Mouse (Mus musculus): ENCODE data around the gene Defb42. TPM values are rescaled to one million over a fixed set of nuclear protein-coding genes. Genes with fewer than 3 reads are reported as not detected.
A peak's percentile ranks its signal among the peaks of the same experiment; 100 is the strongest.

Gene Defb42
- polyA plus RNA-seq, 1 experiment from 2014 or later = 0.28 TPM

- Histone ChIP-seq H3K9me3 (ENCODE audit: control insufficient read depth, low read length) (no peaks in the 10 kb centered on the region), H3K4me2 (ENCODE audit: low read length) (no peak overlapping the region), H3K27ac (ENCODE audit: low read length) (no peak overlapping the region), H3K27me3 (replicated peaks; ENCODE audit: control insufficient read depth, insufficient read depth, low read length) (no peaks in the 10 kb centered on the region), H3K36me3 (ENCODE audit: control insufficient read depth, insufficient read depth) (no peaks in the 10 kb centered on the region), H3K4me1 (replicated peaks; ENCODE audit: control insufficient read depth, insufficient read depth, low read length) (peaks cover 8% of the 10 kb centered on the region; the same call in 1 of the 2 replicates), H3K4me3 (replicated peaks; ENCODE audit: low read length) (no peak overlapping the region), H3K9ac (replicated peaks; ENCODE audit: low read depth, low read length) (no peak overlapping the region)
- 40% methylated on average over 5 of the region's 5 CpGs for WGBS
- ATAC-seq = no peak
These were observed 4.0 kb downstream of the Defb42 start for GRCm38 (mm10) chr14:63050769-63051168.

GRCm38 (mm10) chr14:63054729-63055128, 7.9 kb downstream of the Defb42 start:
- H3K9ac ChIP-seq (replicated peaks; ENCODE audit: low read depth, low read length) = no peak overlapping the region
- no peaks in the 10 kb centered on the region for H3K9me3 ChIP-seq (ENCODE audit: control insufficient read depth, low read length)
- WGBS = 18% methylated on average over 6 of the region's 6 CpGs
- no peak overlapping the region for H3K27ac ChIP-seq (ENCODE audit: low read length)
- H3K4me3 ChIP-seq (replicated peaks; ENCODE audit: low read length) = no peak overlapping the region
- H3K4me1 ChIP-seq (replicated peaks; ENCODE audit: control insufficient read depth, insufficient read depth, low read length) = peaks cover 8% of the 10 kb centered on the region; the same call in 1 of the 2 replicates
- no peaks in the 10 kb centered on the region for H3K36me3 ChIP-seq (ENCODE audit: control insufficient read depth, insufficient read depth)
- H3K27me3 ChIP-seq (replicated peaks; ENCODE audit: control insufficient read depth, insufficient read depth, low read length) = no peaks in the 10 kb centered on the region
- ATAC-seq = peak; percentile 87
- no peak overlapping the region for H3K4me2 ChIP-seq (ENCODE audit: low read length)

- no peak overlapping the region for H3K27ac ChIP-seq (ENCODE audit: low read length)
- 71% methylated on average over 10 of the region's 10 CpGs for WGBS
- no peaks in the 10 kb centered on the region for H3K4me1 ChIP-seq (replicated peaks; ENCODE audit: control insufficient read depth, insufficient read depth, low read length)
- H3K36me3 ChIP-seq (ENCODE audit: control insufficient read depth, insufficient read depth) = no peaks in the 10 kb centered on the region
- H3K27me3 ChIP-seq (replicated peaks; ENCODE audit: control insufficient read depth, insufficient read depth, low read length) = no peaks in the 10 kb centered on the region
- no peak overlapping the region for H3K4me3 ChIP-seq (replicated peaks; ENCODE audit: low read length)
- no peak overlapping the region for H3K9ac ChIP-seq (replicated peaks; ENCODE audit: low read depth, low read length)
- H3K9me3 ChIP-seq (ENCODE audit: control insufficient read depth, low read length) = no peaks in the 10 kb centered on the region; the same call in 1 of the 2 replicates
- no peak for ATAC-seq
- H3K4me2 ChIP-seq (ENCODE audit: low read length) = no peak overlapping the region
These were observed 13.6 kb downstream of the Defb42 start for GRCm38 (mm10) chr14:63060361-63060760.

GRCm38 (mm10) chr14:63062184-63062583, 15.4 kb downstream of the Defb42 start:
- Histone ChIP-seq H3K4me3 (replicated peaks; ENCODE audit: low read length) (no peak overlapping the region), H3K9ac (replicated peaks; ENCODE audit: low read depth, low read length) (no peak overlapping the region), H3K27ac (ENCODE audit: low read length) (no peak overlapping the region), H3K27me3 (replicated peaks; ENCODE audit: control insufficient read depth, insufficient read depth, low read length) (no peaks in the 10 kb centered on the region), H3K4me1 (replicated peaks; ENCODE audit: control insufficient read depth, insufficient read depth, low read length) (peaks cover 4% of the 10 kb centered on the region), H3K4me2 (ENCODE audit: low read length) (no peak overlapping the region), H3K36me3 (ENCODE audit: control insufficient read depth, insufficient read depth) (no peaks in the 10 kb centered on the region), H3K9me3 (ENCODE audit: control insufficient read depth, low read length) (no peaks in the 10 kb centered on the region; the same call in 1 of the 2 replicates)
- no peak for ATAC-seq
- WGBS = 95% methylated on average over 2 of the region's 2 CpGs

GRCm38 (mm10) chr14:63065391-63065790, 18.6 kb downstream of the Defb42 start:
- Histone ChIP-seq H3K9ac (replicated peaks; ENCODE audit: low read depth, low read length) (no peak overlapping the region), H3K4me1 (replicated peaks; ENCODE audit: control insufficient read depth, insufficient read depth, low read length) (peaks cover 4% of the 10 kb centered on the region), H3K36me3 (ENCODE audit: control insufficient read depth, insufficient read depth) (no peaks in the 10 kb centered on the region), H3K27ac (ENCODE audit: low read length) (no peak overlapping the region), H3K4me2 (ENCODE audit: low read length) (no peak overlapping the region), H3K4me3 (replicated peaks; ENCODE audit: low read length) (no peak overlapping the region), H3K9me3 (ENCODE audit: control insufficient read depth, low read length) (no peaks in the 10 kb centered on the region; the same call in 1 of the 2 replicates), H3K27me3 (replicated peaks; ENCODE audit: control insufficient read depth, insufficient read depth, low read length) (no peaks in the 10 kb centered on the region)
- ATAC-seq = no peak
- 81% methylated on average over 5 of the region's 5 CpGs for WGBS

- 0 out of 2 replicates have a peak overlapping the region, but pooled peaks have one; percentile 40 for H3K9ac ChIP-seq (replicated peaks; ENCODE audit: low read depth, low read length)
- no peaks in the 10 kb centered on the region; the same call in 1 of the 2 replicates for H3K9me3 ChIP-seq (ENCODE audit: control insufficient read depth, low read length)
- H3K4me1 ChIP-seq (replicated peaks; ENCODE audit: control insufficient read depth, insufficient read depth, low read length) = peaks cover 4% of the 10 kb centered on the region
- H3K27me3 ChIP-seq (replicated peaks; ENCODE audit: control insufficient read depth, insufficient read depth, low read length) = no peaks in the 10 kb centered on the region
- H3K36me3 ChIP-seq (ENCODE audit: control insufficient read depth, insufficient read depth) = no peaks in the 10 kb centered on the region
- H3K4me3 ChIP-seq (replicated peaks; ENCODE audit: low read length) = 0 out of 2 replicates have a peak overlapping the region, but pooled peaks have one; percentile 10
- ATAC-seq = peak; percentile 55; the same call in 1 of the 2 replicates
- peak overlapping the region; percentile 45 for H3K4me2 ChIP-seq (ENCODE audit: low read length)
- H3K27ac ChIP-seq (ENCODE audit: low read length) = no peak overlapping the region
- 29% methylated on average over 16 of the region's 16 CpGs for WGBS
These were observed 20.0 kb downstream of the Defb42 start for GRCm38 (mm10) chr14:63066630-63067310.

GRCm38 (mm10) chr14:63067708-63068107, 20.9 kb downstream of the Defb42 start:
- Histone ChIP-seq H3K4me2 (ENCODE audit: low read length) (no peak overlapping the region), H3K4me3 (replicated peaks; ENCODE audit: low read length) (no peak overlapping the region), H3K27ac (ENCODE audit: low read length) (no peak overlapping the region), H3K36me3 (ENCODE audit: control insufficient read depth, insufficient read depth) (no peaks in the 10 kb centered on the region), H3K9ac (replicated peaks; ENCODE audit: low read depth, low read length) (no peak overlapping the region), H3K27me3 (replicated peaks; ENCODE audit: control insufficient read depth, insufficient read depth, low read length) (no peaks in the 10 kb centered on the region), H3K9me3 (ENCODE audit: control insufficient read depth, low read length) (no peaks in the 10 kb centered on the region; the same call in 1 of the 2 replicates), H3K4me1 (replicated peaks; ENCODE audit: control insufficient read depth, insufficient read depth, low read length) (peaks cover 4% of the 10 kb centered on the region)
- ATAC-seq = no peak
- WGBS = 83% methylated on average over 15 of the region's 15 CpGs

Other genes starting within 250 kb of the Defb42 start
- 8.9 and 11.0 TPM in 2 replicates for gene Wdfy2, start 209.3 kb upstream of the Defb42 start, polyA plus RNA-seq (2015; fragmentation: Nextera tagmentation; extraction: Ambion mirVana)
- gene Defb48, start 62.5 kb upstream of the Defb42 start, polyA plus RNA-seq (2015; fragmentation: Nextera tagmentation; extraction: Ambion mirVana) = not detected in 2 replicates
- gene Defb47, start 48.9 kb upstream of the Defb42 start, polyA plus RNA-seq (2015; fragmentation: Nextera tagmentation; extraction: Ambion mirVana) = not detected in 2 replicates
- not detected in 2 replicates for gene Defb43, start 35.2 kb upstream of the Defb42 start, polyA plus RNA-seq (2015; fragmentation: Nextera tagmentation; extraction: Ambion mirVana)
- gene Defb30, start 3.0 kb downstream of the Defb42 start, polyA plus RNA-seq (2015; fragmentation: Nextera tagmentation; extraction: Ambion mirVana) = not detected in 2 replicates